Mouse (Mus musculus) erythroblast, embryonic 14.5 days (primary cell): ENCODE results near the gene Ifit1.

ENCODE experiments used
- GATA1 ChIP-seq: IDR thresholded peaks from 2 replicates; pipeline ENCODE4 v1.6.1; 2012; ENCODE audit warnings: low read length, inconsistent platforms, mixed read lengths
- TAL1 ChIP-seq: IDR thresholded peaks from 3 replicates; pipeline ENCODE4 v1.6.1; 2012; ENCODE audit warnings: low read length, inconsistent platforms, mixed read lengths

DNA sequence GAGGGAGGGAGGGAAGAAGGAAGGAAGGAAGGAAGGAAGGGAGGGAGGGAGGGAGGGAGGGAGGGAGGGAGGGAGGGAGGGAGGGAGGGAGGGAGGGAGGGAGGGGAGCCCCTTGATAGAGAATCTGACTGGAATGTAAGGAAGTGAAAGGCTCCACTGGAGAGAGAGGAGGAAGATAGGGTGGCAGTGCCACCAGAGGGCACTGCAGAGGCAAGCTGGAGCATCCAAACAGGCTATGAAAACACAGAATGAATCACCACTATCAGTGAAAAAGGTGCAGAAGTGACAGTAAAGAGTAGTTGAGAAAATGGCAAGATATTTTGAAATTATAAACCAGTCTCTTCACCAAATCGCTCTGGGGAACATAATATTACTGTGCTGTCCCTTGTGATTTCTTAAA, 44.2 kb downstream of the Ifit1 start:
- no peak for TF ChIP-seq TAL1
- TF ChIP-seq GATA1, result no peak
